Mouse (Mus musculus): ENCODE measurements around the gene Evc. TPM values are rescaled to one million over a fixed set of nuclear protein-coding genes. Genes with fewer than 3 reads are reported as not detected.

The Evc gene
- 11.1 and 11.8 TPM in 2 replicates for polyA plus RNA-seq (2014; fragmentation: Nextera tagmentation; extraction: Ambion mirVana)

- no peaks in the 10 kb centered on the region for H3K27me3 ChIP-seq (ENCODE audit: control insufficient read depth, insufficient read depth, low read length)
- H3K27ac ChIP-seq (ENCODE audit: low read depth, low read length): no peak within 1 kb of the TSS
- H3K4me1 ChIP-seq (ENCODE audit: control insufficient read depth, insufficient read depth, low read length): peaks cover 30% of the 10 kb centered on the region
- H3K9me3 ChIP-seq (ENCODE audit: control insufficient read depth, low read length): no peaks in the 10 kb centered on the region
- peak within 1 kb of the TSS; percentile 78 for H3K4me2 ChIP-seq
- WGBS: 0% methylated on average over 48 of the region's 48 CpGs
- peak within 1 kb of the TSS; percentile 79 for H3K9ac ChIP-seq (ENCODE audit: low read length)
- ATAC-seq (ENCODE audit: low FRiP score): peak; percentile 82
- H3K36me3 ChIP-seq (ENCODE audit: control insufficient read depth, insufficient read depth, low read length): no peaks in the 10 kb centered on the region
- DNase-seq (ENCODE audit: low spot score, missing footprints): peak; percentile 98
- peak within 1 kb of the TSS; percentile 59 for H3K4me3 ChIP-seq (ENCODE audit: low read depth, low read length)
Measured at GRCm38 (mm10) chr5:37336485-37337105, at the start of gene Evc. Gene Evc, minus strand, starts transcription at chr5:37336894.

DNA sequence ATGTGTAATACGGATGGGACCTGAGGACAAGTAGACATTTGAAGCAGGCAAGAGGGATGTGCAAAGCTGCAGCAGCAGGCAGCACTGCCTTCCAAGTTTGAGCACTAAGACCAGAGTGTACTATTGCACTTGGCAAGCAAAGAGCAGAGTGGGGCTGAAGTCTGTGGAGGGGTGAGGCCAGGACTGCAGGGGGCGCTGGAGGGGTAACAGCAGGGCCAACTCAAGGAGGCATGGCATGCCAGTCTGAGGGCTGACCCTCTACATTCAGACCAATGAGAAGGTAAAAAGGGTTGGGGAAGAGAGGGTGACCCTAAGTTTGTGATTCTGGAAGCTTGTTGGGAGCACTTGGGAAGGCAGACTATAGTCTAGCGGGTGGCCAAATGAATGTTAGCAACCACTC lies 46.9 kb upstream of the Evc start:
- H3K4me2 ChIP-seq: no peak overlapping the region
- no peaks in the 10 kb centered on the region for H3K27me3 ChIP-seq (ENCODE audit: control insufficient read depth, insufficient read depth, low read length)
- H3K36me3 ChIP-seq (ENCODE audit: control insufficient read depth, insufficient read depth, low read length): peaks cover 5% of the 10 kb centered on the region
- H3K9me3 ChIP-seq (ENCODE audit: control insufficient read depth, low read length): no peaks in the 10 kb centered on the region
- no peak overlapping the region for H3K4me3 ChIP-seq (ENCODE audit: low read depth, low read length)
- H3K4me1 ChIP-seq (ENCODE audit: control insufficient read depth, insufficient read depth, low read length): no peaks in the 10 kb centered on the region
- no peak overlapping the region for H3K27ac ChIP-seq (ENCODE audit: low read depth, low read length)
- ATAC-seq (ENCODE audit: low FRiP score): no peak
- no peak for DNase-seq (ENCODE audit: low spot score, missing footprints)
- no peak overlapping the region for H3K9ac ChIP-seq (ENCODE audit: low read length)
- 85% methylated on average over 3 of the region's 3 CpGs for WGBS

DNA sequence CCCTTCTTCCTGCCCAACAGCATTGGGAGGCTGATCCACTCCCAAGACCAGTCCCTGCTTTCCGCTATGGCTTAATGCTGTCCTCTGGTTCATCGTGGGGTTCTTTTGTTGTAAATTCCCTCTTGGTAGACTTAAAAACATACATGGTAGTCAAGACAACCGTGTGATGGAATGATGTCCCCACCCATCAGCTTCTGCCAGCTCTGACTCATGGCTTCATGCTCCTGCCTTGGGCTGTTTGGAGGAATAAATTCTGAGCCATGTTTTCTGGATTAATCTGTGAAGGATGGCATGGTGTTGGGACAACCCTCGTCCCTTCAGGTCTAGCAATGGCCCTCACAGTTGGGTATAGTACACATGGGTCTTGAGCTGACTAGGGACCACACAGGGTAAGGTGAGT lies 43.9 kb upstream of the Evc start:
- H3K4me2 ChIP-seq: no peak overlapping the region
- ATAC-seq (ENCODE audit: low FRiP score): no peak
- H3K27me3 ChIP-seq (ENCODE audit: control insufficient read depth, insufficient read depth, low read length): no peaks in the 10 kb centered on the region
- DNase-seq (ENCODE audit: low spot score, missing footprints): no peak
- H3K4me1 ChIP-seq (ENCODE audit: control insufficient read depth, insufficient read depth, low read length): no peaks in the 10 kb centered on the region
- WGBS: 83% methylated on average over 4 of the region's 4 CpGs
- no peak overlapping the region for H3K27ac ChIP-seq (ENCODE audit: low read depth, low read length)
- no peaks in the 10 kb centered on the region for H3K9me3 ChIP-seq (ENCODE audit: control insufficient read depth, low read length)
- H3K9ac ChIP-seq (ENCODE audit: low read length): no peak overlapping the region
- peaks cover 5% of the 10 kb centered on the region; the same call in 1 of the 2 replicates for H3K36me3 ChIP-seq (ENCODE audit: control insufficient read depth, insufficient read depth, low read length)
- H3K4me3 ChIP-seq (ENCODE audit: low read depth, low read length): no peak overlapping the region

DNA sequence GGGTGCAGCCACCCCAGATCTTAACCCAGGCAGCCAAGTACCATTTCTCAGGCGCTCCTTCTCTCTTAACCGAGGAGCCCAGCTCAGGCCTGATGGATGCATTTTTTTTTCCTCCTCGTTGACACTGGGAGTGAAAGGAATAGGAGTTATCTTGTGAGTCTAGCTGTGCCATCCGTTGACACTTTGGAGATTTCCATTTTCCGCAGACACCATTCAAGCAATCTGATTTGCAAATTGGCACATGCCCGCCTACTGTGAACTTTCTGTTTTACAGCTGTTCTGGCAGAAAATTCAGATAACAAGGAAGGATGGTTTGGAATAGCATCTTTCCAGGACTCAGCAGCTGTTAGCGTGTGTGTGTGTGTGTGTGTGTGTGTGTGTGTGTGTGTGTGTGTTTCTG lies 40.7 kb upstream of the Evc start:
- H3K9me3 ChIP-seq (ENCODE audit: control insufficient read depth, low read length): no peaks in the 10 kb centered on the region
- no peak overlapping the region for H3K9ac ChIP-seq (ENCODE audit: low read length)
- no peak overlapping the region for H3K27ac ChIP-seq (ENCODE audit: low read depth, low read length)
- no peak for ATAC-seq (ENCODE audit: low FRiP score)
- H3K36me3 ChIP-seq (ENCODE audit: control insufficient read depth, insufficient read depth, low read length): peaks cover 5% of the 10 kb centered on the region; the same call in 1 of the 2 replicates
- no peaks in the 10 kb centered on the region for H3K27me3 ChIP-seq (ENCODE audit: control insufficient read depth, insufficient read depth, low read length)
- H3K4me2 ChIP-seq: no peak overlapping the region
- whole genome bisulfite sequencing: 91% methylated on average over 7 of the region's 7 CpGs
- no peak for DNase-seq (ENCODE audit: low spot score, missing footprints)
- H3K4me3 ChIP-seq (ENCODE audit: low read depth, low read length): no peak overlapping the region
- no peaks in the 10 kb centered on the region for H3K4me1 ChIP-seq (ENCODE audit: control insufficient read depth, insufficient read depth, low read length)

- Histone ChIP-seq H3K27me3 (ENCODE audit: control insufficient read depth, insufficient read depth, low read length) (no peaks in the 10 kb centered on the region), H3K4me3 (ENCODE audit: low read depth, low read length) (no peak overlapping the region), H3K4me2 (no peak overlapping the region), H3K9ac (ENCODE audit: low read length) (no peak overlapping the region), H3K9me3 (ENCODE audit: control insufficient read depth, low read length) (no peaks in the 10 kb centered on the region), H3K36me3 (ENCODE audit: control insufficient read depth, insufficient read depth, low read length) (no peaks in the 10 kb centered on the region), H3K4me1 (ENCODE audit: control insufficient read depth, insufficient read depth, low read length) (no peaks in the 10 kb centered on the region), H3K27ac (ENCODE audit: low read depth, low read length) (no peak overlapping the region)
- DNase-seq (ENCODE audit: low spot score, missing footprints) (peak; percentile 23), ATAC-seq (ENCODE audit: low FRiP score) (no peak)
- WGBS: 92% methylated on average over 8 of the region's 8 CpGs
Measured at GRCm38 (mm10) chr5:37368796-37369195, 32.1 kb upstream of the Evc start.

DNA sequence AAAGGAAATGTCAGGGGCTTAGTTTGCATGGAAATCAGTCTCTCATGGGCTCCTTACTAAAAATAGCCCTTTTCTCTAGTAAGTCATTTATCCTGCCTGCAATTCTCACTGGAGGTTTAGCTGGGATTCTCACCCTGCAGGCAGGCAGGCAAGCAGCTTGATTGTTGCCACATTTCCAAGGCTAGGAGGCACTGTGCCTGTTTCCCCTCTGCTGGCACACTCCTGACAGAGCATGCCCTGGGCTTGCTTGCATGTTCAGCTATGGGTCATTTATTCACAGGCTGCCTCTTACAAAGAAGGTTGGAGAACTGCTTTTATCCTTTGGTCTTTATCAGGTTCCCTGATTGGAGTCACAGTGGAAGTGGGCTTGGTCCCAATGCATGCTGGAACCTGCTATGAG lies 29.1 kb upstream of the Evc start:
- ATAC-seq (ENCODE audit: low FRiP score): no peak
- no peak for DNase-seq (ENCODE audit: low spot score, missing footprints)
- Histone ChIP-seq H3K27me3 (ENCODE audit: control insufficient read depth, insufficient read depth, low read length) (no peaks in the 10 kb centered on the region), H3K4me3 (ENCODE audit: low read depth, low read length) (no peak overlapping the region), H3K36me3 (ENCODE audit: control insufficient read depth, insufficient read depth, low read length) (no peaks in the 10 kb centered on the region), H3K27ac (ENCODE audit: low read depth, low read length) (no peak overlapping the region), H3K9ac (ENCODE audit: low read length) (no peak overlapping the region), H3K4me2 (no peak overlapping the region), H3K4me1 (ENCODE audit: control insufficient read depth, insufficient read depth, low read length) (no peaks in the 10 kb centered on the region), H3K9me3 (ENCODE audit: control insufficient read depth, low read length) (no peaks in the 10 kb centered on the region)

- 0 out of 2 replicates have a peak, but pooled peaks cover 2% of the 10 kb centered on the region for H3K36me3 ChIP-seq (ENCODE audit: control insufficient read depth, insufficient read depth, low read length)
- no peak overlapping the region for H3K4me3 ChIP-seq (ENCODE audit: low read depth, low read length)
- H3K9ac ChIP-seq (ENCODE audit: low read length): no peak overlapping the region
- ATAC-seq (ENCODE audit: low FRiP score) (no peak), DNase-seq (ENCODE audit: low spot score, missing footprints) (peak; percentile 72)
- WGBS: 87% methylated on average over 5 of the region's 5 CpGs
- H3K27me3 ChIP-seq (ENCODE audit: control insufficient read depth, insufficient read depth, low read length): no peaks in the 10 kb centered on the region
- H3K4me2 ChIP-seq: no peak overlapping the region
- no peaks in the 10 kb centered on the region for H3K9me3 ChIP-seq (ENCODE audit: control insufficient read depth, low read length)
- H3K4me1 ChIP-seq (ENCODE audit: control insufficient read depth, insufficient read depth, low read length): no peaks in the 10 kb centered on the region
- H3K27ac ChIP-seq (ENCODE audit: low read depth, low read length): no peak overlapping the region
Measured at GRCm38 (mm10) chr5:37363284-37363683, 26.6 kb upstream of the Evc start.

GRCm38 (mm10) chr5:37362618-37363017 lies 25.9 kb upstream of the Evc start:
- DNase-seq (ENCODE audit: low spot score, missing footprints) (no peak), ATAC-seq (ENCODE audit: low FRiP score) (no peak)
- H3K4me3 ChIP-seq (ENCODE audit: low read depth, low read length): no peak overlapping the region
- no peak overlapping the region for H3K27ac ChIP-seq (ENCODE audit: low read depth, low read length)
- 0 out of 2 replicates have a peak, but pooled peaks cover 2% of the 10 kb centered on the region for H3K36me3 ChIP-seq (ENCODE audit: control insufficient read depth, insufficient read depth, low read length)
- H3K4me2 ChIP-seq: no peak overlapping the region
- no peak overlapping the region for H3K9ac ChIP-seq (ENCODE audit: low read length)
- H3K9me3 ChIP-seq (ENCODE audit: control insufficient read depth, low read length): no peaks in the 10 kb centered on the region
- H3K4me1 ChIP-seq (ENCODE audit: control insufficient read depth, insufficient read depth, low read length): no peaks in the 10 kb centered on the region
- WGBS: 90% methylated on average over 4 of the region's 5 CpGs
- no peaks in the 10 kb centered on the region for H3K27me3 ChIP-seq (ENCODE audit: control insufficient read depth, insufficient read depth, low read length)

DNA sequence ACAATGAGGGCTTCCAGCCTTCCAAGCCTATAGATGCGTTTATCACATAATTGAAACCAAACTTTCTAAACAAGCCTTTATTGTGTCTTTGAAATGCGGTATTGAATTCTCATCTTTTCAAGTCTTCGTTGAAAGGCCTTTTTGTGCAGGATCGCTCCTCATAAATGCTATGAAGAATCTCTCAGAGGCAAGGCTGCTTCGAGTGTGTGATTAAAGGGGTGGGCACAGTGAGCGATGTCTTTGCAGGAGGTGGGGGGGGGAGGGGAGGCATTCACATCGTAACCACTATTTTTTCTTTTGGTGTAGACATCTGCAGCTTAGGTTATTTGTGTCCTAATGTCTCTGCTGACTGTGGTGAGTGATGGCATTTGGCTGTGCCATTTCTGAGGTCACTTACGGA lies 19.3 kb upstream of the Evc start:
- Histone ChIP-seq H3K9ac (ENCODE audit: low read length) (no peak overlapping the region), H3K4me1 (ENCODE audit: control insufficient read depth, insufficient read depth, low read length) (no peaks in the 10 kb centered on the region), H3K9me3 (ENCODE audit: control insufficient read depth, low read length) (no peaks in the 10 kb centered on the region), H3K27ac (ENCODE audit: low read depth, low read length) (no peak overlapping the region), H3K36me3 (ENCODE audit: control insufficient read depth, insufficient read depth, low read length) (peaks cover 8% of the 10 kb centered on the region; the same call in 1 of the 2 replicates), H3K4me3 (ENCODE audit: low read depth, low read length) (no peak overlapping the region), H3K4me2 (no peak overlapping the region), H3K27me3 (ENCODE audit: control insufficient read depth, insufficient read depth, low read length) (no peaks in the 10 kb centered on the region)
- ATAC-seq (ENCODE audit: low FRiP score) (no peak), DNase-seq (ENCODE audit: low spot score, missing footprints) (peak; percentile 37)
- WGBS: 80% methylated on average over 8 of the region's 8 CpGs

Data from midbrain, embryonic 11.5 days (tissue).